Mouse (Mus musculus) T-cell, adult 2 months (primary cell): ENCODE results near the gene Dtd1.

Experiments used
- DNase-seq: peaks from one replicate; pipeline ENCODE4 v3.0.0; 2022; ENCODE audit warnings: low spot score

The Dtd1 gene

DNA sequence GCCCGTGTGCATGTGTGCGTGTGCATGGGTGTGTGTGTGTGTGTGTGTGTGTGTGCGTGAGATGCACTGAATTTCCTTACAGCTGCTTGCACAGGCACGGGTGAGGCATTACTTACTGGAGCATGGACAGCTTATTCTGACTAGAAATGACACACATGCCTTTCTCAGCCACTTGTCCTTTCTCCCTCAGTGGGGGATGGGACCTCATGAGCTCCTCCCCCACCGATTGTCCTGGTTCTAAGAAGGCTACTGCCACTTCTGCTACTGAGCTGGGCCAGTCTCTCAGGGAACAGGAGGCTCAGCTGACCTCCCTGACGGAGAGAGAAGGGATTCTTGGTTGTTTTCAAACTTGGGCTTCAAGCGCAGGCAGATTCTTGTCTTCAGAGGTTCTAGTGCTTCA is 40.4 kb downstream of the Dtd1 start:
- DNase-seq = no peak

DNA sequence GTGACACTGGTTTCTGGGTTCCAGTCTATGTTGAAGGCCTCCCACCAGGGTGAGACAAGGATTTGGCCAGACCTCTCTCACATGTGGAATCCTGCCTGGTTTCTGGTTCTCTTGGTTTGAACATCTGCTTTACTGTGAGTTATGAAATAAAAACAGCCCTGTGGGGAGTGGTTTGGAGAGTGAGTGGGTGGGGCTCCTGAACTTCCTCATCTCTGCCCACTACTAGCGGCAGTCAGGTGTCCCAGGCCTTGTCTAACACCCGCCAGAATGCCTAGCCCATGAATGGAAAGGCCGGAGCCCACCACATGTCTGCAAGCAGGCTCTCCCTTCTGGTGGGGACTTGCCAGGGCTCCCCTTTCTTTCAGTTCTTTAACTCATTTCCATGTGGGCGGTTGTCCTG is 42.3 kb downstream of the Dtd1 start:
- no peak for DNase-seq

DNA sequence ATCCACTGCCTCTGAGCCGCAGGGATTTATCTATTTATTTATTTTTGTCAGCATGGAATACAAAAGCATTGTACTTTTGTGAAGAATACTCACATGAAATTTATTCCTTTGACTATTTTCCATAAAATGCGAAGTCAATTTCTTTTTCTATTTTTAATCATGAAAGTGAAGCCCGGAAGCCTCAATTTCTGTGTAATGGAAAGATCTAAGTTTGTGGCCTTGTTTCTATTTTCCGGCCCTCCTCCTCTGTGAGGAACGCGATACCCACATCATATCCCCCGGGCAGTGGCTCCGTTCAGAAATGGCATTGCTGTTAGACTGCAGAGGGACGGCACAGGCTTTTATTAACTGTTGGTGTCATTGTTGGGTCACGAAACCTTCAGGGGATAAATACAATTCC is 46.7 kb downstream of the Dtd1 start:
- DNase-seq = no peak

DNA sequence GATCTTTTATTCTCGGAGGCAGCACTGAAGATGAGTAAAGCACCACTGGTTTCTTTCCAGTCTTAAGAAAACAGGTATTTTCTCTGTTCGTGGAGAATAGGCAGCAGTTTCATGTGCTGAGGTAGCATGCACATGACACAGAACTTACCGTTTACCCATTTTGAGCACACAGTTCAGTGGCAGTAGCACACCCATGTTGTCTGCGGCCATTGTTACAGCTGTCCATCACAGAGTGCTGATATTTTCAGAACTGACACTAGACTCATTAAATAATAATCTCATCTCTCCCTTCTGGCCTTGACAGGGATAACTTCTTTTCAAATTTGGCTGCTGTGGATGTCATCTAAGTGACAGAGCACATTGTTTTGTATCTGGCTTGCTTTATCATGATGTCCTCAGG is 47.5 kb downstream of the Dtd1 start:
- no peak for DNase-seq

DNA sequence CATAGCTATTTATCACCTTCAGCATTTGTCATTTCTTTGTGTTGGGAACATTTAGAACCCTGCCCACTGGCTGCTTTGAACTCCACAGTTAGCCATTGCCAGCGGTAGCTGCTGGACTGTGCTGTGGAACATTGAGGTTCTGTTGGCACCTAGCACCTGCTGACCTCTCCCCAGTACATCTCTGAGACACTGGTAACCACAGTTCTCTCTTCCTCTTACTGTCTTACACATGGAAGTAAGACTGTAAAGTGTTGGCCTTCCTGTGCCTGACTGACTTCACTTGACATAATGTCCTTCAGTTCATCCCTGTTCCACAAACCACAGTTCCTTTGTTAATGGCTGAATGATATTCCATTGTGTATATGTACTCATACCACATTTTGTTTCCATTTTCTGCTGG is 50.3 kb downstream of the Dtd1 start:
- DNase-seq = no peak

DNA sequence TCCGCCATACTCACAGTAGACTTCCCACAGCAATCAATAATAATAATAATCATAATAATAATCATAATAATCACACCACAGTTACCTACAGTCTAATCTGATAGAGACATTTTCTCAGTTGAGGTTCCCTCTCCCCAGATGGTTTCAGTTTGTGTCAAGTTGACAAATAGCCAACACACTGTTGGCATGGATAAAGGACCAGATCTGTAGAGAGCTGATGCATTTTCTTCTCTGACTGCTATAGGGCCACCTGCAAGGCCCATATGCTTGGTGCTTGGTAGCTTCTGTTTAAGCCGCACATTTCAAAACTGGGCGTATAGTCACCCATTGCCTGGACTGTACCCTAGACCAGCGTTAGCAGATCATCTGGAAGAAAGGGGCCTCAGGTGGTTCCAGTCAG is 53.1 kb downstream of the Dtd1 start:
- no peak for DNase-seq

DNA sequence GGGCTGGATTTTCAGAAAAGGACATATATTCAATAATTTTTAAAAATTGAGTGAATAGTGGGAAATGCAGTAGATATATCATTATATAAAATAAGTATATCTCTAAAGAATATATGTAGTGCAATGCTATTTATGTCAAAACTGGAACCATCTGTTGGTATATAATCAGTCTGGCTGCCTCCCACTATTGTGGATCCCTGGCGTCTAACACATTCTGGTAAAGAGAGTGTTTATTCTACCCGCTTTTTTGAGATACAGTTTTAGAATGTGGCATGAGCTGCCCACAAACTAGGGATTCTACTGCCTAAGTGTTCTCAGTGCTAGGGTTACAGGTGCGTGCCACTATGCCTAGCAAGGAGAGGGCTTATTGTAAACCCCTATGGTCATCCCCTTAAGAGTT is 55.6 kb downstream of the Dtd1 start:
- no peak for DNase-seq

DNA sequence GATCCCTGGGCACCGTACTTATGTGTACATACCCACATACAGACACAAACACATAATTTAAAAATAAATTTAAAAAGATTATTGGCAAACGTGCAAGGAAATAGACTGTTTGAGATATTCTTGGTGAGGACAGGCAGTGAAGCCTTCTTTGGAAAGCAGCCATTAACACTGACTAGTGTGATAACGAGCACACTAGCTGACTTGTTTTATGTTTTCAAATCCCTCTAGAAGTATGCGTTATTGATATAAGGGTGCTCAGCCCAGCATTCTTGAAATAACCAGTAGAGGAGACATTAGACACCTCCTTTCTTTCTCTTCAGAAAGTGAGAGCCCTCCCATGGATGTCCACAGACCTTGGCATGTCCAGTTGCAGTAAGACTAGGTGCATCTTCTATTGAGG is 68.8 kb downstream of the Dtd1 start:
- DNase-seq = no peak

DNA sequence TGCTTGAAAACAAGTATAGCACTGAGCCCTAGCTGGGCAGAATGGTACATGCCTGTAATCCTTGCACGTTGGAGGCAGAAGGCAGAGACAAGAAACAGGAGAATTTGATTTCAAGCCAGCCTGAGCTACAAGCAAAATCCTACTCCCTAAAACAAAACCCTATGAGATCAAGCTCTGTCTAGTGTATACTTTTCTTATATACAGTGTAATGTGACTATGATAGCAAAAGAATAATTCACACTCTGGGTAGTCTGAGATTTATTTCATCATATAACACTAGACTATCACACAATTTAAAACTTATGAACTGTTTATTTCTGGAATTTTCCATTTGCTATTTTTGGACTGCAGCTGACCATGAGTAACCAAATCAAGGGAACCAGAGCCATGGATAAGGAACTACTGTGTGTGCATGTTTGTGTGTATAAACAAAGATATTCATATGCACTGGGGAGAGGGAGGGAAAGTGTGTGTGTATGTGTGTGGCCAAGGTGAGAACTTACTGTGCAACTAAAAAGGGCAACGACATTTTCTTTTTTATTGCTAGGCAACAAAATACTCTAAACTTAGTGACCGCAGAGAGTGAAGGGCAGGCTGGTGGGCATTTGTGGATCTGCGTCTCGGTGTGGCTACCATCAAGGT is 70.7 kb downstream of the Dtd1 start:
- DNase-seq = no peak

DNA sequence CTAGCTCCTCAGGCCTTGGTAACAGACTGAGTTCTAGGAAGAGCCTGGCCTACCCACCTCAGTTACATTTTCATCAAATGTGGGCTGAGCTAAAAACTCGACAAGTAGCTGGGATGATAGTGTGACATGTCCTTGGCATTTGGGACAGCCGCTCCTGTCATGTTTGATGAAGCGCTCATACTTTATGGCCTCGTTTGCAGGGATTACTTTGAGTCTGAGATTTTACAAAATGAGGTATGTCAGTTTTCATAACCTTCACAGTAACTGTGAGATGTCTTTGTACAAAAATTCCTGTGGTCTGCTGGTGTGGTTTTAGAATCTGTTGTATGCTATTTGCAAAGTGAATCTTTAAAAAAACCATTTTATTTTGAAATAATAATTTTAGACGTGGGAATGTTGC is 72.7 kb downstream of the Dtd1 start:
- no peak for DNase-seq

DNA sequence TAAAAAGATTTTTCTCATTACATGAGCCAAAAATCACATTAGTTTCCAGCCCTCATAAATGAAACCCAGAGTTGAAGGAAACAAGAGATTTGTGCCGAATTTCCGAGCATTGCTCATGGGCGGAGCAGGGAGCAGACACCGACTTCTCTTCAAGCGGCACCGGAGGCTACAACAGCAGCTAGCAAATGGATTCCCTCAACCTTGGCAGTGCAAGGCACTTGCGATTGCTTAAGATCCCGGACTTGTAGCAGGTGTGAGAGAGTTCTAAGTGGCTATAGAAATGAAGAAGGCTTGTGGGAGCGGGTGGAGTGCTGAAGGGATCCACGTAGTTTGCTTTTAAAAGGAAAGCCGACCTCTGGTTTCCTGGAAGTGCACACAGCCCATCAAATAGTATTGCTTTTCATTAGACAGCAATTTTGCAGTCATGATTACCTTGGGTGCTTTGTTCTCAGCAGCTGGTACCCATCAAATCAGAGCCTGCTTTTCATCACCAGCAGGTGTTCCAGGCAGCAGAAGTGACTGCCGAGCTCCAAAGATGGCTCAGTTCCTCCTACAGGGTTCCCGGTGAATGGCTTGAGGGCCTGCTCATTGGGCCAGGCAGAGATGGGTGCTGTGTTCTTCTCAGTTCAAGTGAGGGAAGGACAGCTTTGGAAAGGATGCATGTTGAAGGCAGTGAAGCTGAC is 77.0 kb downstream of the Dtd1 start:
- no peak for DNase-seq

DNA sequence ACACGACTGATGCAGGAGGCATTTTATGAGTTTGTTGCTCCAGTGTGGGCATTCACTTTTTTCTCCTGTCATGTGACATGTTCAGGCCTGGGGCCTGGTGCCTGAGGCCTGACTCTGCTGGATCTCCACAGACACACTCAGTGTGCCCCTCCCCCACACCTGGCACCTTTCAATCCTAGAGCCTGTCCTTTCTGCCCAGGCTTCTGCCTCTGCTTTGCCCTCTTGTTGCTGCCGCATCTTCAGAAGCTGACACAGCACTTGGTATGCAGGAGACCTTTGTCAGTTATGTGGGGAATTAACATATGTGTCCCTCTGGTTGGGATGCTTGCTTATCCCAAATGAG is 77.5 kb downstream of the Dtd1 start:
- no peak for DNase-seq

DNA sequence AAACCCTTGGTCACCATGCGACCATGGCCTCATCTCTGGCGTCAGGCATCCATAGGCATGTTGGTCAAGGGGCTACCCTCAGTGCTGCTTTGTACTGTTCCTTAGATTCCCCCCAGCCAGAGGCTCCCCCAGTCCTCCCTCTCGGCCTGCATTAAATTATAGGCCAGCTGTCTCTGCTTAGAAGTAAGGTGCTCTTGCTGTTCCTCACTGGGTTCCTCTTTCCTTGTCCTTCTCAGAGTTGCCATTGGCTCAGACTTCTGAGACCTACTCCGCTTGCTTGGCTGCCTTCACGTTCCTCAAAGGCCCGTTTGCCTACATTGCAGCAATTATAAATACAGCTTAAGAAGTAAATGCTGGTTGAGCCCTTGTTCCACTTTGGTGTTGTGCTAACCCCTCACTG is 79.1 kb downstream of the Dtd1 start:
- DNase-seq = no peak

DNA sequence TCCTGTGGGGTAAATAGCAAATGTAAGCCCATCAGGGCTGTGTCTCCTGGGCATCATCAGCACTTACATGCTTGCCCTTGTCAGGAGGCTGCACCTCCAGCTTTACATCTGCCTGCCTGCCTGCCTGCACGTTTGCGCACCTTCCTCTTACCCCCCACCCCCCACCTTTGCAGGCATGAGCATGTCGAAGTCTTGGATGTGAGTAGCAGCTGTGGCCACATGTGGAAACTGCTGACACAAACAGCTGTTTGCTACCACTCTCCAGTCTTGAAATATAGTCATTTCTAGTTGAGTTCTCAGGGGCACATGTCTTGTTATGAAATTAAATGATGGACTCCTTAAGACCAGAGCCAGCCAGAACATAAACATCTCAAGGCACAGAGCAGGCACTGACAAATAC is 79.7 kb downstream of the Dtd1 start:
- no peak for DNase-seq

DNA sequence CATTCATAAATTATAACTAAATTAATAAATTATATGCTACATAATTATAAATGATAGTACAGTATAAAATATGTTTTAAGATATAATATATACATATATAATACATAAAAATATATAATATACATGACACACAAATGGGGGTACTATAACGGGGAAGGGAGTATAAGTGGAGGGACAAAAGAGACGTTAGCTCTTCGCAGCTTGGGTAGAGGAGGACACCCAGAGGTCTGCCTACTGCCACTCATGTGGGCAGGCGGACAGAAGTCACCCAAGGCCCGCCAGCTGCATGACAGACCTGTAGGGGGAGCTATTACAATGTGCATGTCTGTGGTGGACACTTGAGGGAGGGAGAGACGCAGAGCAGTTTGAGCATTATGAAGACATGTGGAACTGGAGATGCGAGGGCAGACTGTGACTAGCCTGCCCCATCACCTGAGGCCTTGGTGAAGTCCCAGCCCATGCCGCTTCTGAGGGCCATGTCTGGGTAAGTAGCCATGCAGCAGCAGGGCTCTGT is 92.6 kb downstream of the Dtd1 start:
- DNase-seq = no peak

DNA sequence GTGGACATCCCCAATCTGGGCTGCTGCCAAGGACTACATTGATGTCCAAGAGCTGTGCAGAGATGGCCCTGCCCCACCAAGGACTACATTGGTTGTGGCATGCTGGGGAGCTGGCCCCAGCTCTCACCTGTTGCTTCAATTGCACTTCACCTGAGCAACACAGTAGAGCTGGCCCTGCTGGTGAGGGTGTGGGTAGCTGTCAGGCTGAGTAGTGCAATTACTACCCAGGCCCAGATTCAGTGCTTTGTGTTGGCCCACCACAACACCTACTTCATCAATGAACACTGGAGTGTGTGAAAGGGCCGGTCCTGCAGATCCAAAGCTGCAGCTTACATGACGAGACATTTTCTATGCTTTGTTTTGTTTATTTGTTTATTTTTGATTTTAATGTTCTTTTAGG is 93.1 kb downstream of the Dtd1 start:
- DNase-seq = no peak

DNA sequence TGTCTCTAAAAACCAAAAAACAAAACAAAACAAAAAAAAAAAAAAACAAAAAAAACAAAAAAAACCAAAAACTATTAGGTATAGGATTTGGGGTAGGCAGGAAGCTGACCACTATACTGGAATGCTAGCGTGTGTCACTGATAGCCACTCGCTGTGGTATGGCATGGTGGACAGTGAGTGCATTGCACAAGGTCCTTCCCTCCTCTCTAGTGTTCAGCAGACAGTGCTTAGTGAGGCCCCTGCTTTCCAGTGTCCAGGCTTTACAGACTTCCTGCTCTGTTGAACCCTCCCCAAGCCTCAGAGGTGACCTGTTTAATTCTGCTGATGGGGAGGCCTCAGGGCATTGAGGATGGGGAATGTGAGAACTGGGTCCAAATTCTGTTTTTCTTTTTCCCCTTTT is 95.2 kb downstream of the Dtd1 start:
- DNase-seq = no peak

DNA sequence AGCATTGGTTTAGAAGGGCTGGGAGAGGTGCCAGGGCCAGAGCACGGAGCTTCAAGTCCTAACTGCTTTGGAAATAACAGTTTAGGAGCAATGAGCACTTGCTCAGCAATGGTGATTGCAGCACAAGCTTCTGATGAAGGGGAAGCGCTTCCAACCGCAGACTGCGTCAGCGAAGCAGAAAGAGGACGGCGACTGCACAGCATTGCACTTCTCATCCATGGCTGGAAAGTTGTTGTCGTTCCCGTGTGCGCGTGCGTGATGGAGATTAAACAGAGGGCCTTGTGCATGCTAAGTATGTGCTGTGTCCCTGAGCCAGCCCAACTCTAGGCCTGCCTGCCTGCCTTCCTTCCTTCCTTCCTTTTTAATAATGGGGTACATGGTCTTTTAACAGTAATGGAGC is 98.3 kb downstream of the Dtd1 start:
- DNase-seq = no peak

DNA sequence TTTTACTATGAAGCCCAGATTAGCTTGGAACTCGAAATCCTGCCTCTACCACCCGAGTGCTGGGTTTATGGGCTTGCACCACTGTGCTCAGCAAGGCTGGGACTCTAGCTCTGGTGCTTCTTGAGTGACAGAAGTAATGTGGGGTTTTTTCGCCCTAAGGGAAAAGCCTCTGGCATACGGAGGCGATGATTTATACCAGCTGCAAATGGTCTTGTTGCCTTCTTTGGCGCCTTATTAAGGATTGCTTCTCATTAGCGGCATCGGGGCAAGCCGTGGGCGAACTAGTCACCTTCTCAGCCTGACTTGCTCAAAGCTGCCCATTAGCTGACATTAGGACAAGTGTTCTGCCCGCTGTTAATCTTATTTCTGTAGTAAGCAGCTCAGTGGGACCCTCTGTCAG is 100.9 kb downstream of the Dtd1 start:
- DNase-seq = no peak

DNA sequence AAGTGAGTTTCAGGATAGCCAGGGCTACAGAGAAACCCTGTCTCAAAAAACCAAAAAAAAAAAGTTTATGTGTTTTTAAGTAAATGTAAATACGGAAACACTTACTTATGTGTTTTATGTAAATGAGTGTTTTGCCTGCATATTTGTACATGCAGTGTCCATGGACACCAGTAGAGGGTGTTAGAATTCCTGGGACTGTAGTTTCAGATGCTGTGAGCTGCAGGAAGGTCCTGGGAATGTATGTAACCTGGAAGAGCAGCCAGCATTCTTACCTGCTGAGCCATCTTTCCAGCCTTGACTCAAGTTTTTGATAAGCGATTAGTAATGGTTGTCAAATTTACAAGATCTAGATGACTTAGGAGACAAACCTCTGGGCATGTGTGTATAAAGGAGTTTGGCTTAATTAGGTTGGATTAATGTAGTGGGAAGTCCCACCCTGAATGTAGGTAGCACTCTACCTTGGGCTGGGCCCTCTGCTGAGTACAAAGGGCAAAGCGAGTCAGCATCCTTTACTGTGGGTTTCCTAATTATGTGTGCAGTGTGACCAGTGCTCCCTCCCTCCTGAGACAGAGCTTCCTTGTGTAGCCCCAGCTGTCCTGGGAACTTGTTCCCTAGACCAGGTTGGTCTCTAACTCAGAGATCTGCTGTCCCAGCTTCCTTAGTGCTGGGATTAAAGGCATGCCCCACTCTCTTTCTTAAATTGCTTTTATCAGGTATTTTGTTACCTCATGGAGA is 101.9 kb downstream of the Dtd1 start:
- DNase-seq = no peak

DNA sequence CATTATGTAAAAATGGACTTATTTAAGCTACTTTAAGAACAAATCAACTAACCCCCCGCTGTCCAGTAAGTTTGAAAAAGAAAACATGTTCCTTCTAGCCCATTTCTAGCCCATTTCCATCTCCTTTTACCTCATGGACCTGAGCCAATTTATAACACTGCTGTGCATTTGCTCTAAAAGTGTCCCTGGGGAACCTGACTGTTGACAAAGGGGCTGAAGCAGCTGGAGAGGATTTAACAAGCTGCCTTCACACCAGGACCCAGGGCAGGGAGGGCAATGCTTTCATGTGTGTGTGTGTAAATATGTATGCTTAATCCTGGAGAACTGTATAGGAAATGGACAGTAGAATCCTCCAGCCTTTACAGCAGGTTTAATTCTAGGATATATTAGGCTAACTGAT is 109.6 kb downstream of the Dtd1 start:
- DNase-seq = no peak

DNA sequence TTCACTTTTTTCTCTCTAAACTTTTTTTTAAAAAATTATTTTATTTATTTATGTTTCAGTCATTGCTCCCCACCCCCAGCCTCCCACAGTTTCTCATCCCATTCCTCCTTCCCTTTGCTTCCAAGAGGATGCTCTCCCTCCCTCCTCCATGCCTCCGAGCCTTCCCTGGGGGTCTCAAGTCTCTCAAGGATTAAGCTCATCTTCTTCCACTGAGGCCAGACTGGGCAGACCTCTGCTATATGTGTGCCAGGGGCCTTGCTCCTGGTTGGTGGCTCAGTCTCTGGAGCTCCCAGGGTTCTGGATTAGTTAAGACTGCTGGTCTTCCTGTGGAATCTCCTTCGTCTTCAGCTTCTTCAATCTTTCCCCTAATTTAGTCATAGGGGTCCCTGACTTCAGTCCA is 110.0 kb downstream of the Dtd1 start:
- no peak for DNase-seq

DNA sequence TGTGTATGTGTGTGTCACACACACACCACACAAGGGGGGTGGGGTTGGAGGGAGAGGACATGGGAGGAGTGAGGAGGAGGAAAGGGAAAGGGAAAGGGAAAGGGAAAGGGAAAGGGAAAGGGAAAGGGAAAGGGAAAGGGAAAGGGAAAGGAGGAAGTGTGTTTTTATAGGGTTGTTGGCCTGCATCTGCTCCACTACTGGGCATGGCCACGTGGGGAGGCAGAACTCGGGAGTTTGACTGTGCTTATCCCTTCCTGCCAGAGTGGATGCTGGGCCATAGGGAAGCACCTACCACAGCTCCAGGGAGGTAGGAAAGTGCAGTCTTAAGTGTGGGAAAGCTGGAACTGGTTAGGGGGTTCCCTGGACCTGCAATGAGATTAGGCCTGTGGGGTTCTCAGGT is 114.9 kb downstream of the Dtd1 start:
- DNase-seq = no peak
